Mouse (Mus musculus) stomach, postnatal 0 days (tissue): ENCODE measurements around the gene Zscan5b. TPM values are rescaled to one million over a fixed set of nuclear protein-coding genes. Genes with fewer than 3 reads are reported as not detected.
"Not testable (repeated sequence)": the region's sequence is repeated elsewhere in the genome, so short reads cannot be mapped to it uniquely, and the experiment has no call there.

Experiments used
- ATAC-seq: fragments of 200-750 bp; cut with Nextera tagmentation; 2 replicates; pipeline ENCODE4 v1.8.0; 2017; ENCODE audit not compliant: low FRiP score, low TSS enrichment
- DNase-seq: peaks from one replicate; pipeline ENCODE4 v3.0.0-alpha.2; 2016; ENCODE audit warnings: low spot score
- H3K27ac ChIP-seq: fragments of 300-500 bp; sonication (generic); replicated peaks from 2 replicates; pipeline ENCODE4 v1.5.1; 2014; ENCODE audit warnings: mild to moderate bottlenecking, control low read depth
- H3K27me3 ChIP-seq: fragments of 300-500 bp; sonication (generic); 2 replicates; pipeline ENCODE4 v1.6.1; 2014; ENCODE audit warnings: low read length; ENCODE audit not compliant: control insufficient read depth, insufficient read depth
- H3K36me3 ChIP-seq: fragments of 300-500 bp; sonication (generic); 2 replicates; pipeline ENCODE4 v1.6.1; 2014; ENCODE audit warnings: low read length, mixed read lengths; ENCODE audit not compliant: control insufficient read depth, insufficient read depth
- H3K4me1 ChIP-seq: fragments of 300-500 bp; sonication (generic); replicated peaks from 2 replicates; pipeline ENCODE4 v1.6.1; 2014; ENCODE audit warnings: antibody characterized with exemption; ENCODE audit not compliant: control insufficient read depth, insufficient read depth
- H3K4me2 ChIP-seq: fragments of 300-500 bp; sonication (generic); replicated peaks from 2 replicates; pipeline ENCODE4 v1.6.1; 2014; ENCODE audit warnings: low read depth, mild to moderate bottlenecking, control low read depth, moderate library complexity
- H3K4me3 ChIP-seq: fragments of 300-500 bp; sonication (generic); 2 replicates; pipeline ENCODE4 v1.5.1; 2014; ENCODE audit warnings: low read depth, low read length, control low read depth
- H3K9ac ChIP-seq: fragments of 300-500 bp; sonication (generic); 2 replicates; pipeline ENCODE4 v1.6.1; 2014; ENCODE audit warnings: mild to moderate bottlenecking, low read length, control low read depth, mixed read lengths
- H3K9me3 ChIP-seq: fragments of 300-500 bp; sonication (generic); 2 replicates; pipeline ENCODE4 v1.6.1; 2016; ENCODE audit warnings: low read length; ENCODE audit not compliant: control insufficient read depth
- CTCF ChIP-seq: IDR thresholded peaks from 2 replicates; pipeline ENCODE4 v1.5.1; 2016; ENCODE audit warnings: antibody characterized with exemption, low read depth, mild to moderate bottlenecking, moderate library complexity
- EP300 ChIP-seq: optimal IDR thresholded peaks from 2 replicates; pipeline ENCODE3; 2016; ENCODE audit warnings: antibody characterized with exemption
- WGBS: fragments of 180-500 bp; shearing (Covaris S2); extraction: QIAGEN DNeasy Blood & Tissue Kit; methylation state at CpG from one replicate; pipeline ENCODE4 v1.1.7; 2014; 5-methylcytosine and 5-hydroxymethylcytosine counted together
- polyA plus RNA-seq: library from polyadenylated mRNA; unstranded; fragments of >200 nt; fragmentation: Nextera tagmentation; extraction: Ambion mirVana; gene quantifications from 2 replicates; pipeline ENCODE4 v1.2.1, GENCODE M21; 2015

Gene Zscan5b
- polyA plus RNA-seq, 1 experiment from 2014 or later, result not detected

- Histone ChIP-seq H3K4me2 (no peak overlapping the region), H3K4me1 (no peaks in the 10 kb centered on the region), H3K9ac (no peak overlapping the region), H3K36me3 (peaks cover 3% of the 10 kb centered on the region; the same call in 1 of the 2 replicates), H3K9me3 (no peaks in the 10 kb centered on the region), H3K4me3 (no peak overlapping the region), H3K27me3 (no peaks in the 10 kb centered on the region), H3K27ac (no peak overlapping the region)
- ATAC-seq (0 out of 2 replicates have a peak, but pooled peaks have one; percentile 45), DNase-seq (peak; percentile 81)
- TF ChIP-seq EP300, result no peak
- TF ChIP-seq CTCF, result peak; percentile 90
- WGBS, result 35% methylated on average over 3 of the region's 3 CpGs
These were observed 30.7 kb upstream of the Zscan5b start for GRCm38 (mm10) chr7:6191376-6191775.

- ATAC-seq (peak; percentile 78), DNase-seq (peak; percentile 71)
- H3K36me3 ChIP-seq, result no peaks in the 10 kb centered on the region
- no peaks in the 10 kb centered on the region for H3K27me3 ChIP-seq
- no peaks in the 10 kb centered on the region for H3K4me1 ChIP-seq
- H3K4me3 ChIP-seq, result no peak overlapping the region
- H3K27ac ChIP-seq, result no peak overlapping the region
- TF ChIP-seq EP300 (no peak), CTCF (peak; percentile 89)
- no peak overlapping the region for H3K4me2 ChIP-seq
- no peaks in the 10 kb centered on the region for H3K9me3 ChIP-seq
- H3K9ac ChIP-seq, result no peak overlapping the region
- 15% methylated on average over 5 of the region's 5 CpGs for WGBS
These were observed 27.9 kb upstream of the Zscan5b start for GRCm38 (mm10) chr7:6194129-6194528.

- Histone ChIP-seq H3K4me2 (no peak overlapping the region), H3K9ac (no peak overlapping the region), H3K9me3 (no peaks in the 10 kb centered on the region), H3K4me3 (no peak overlapping the region), H3K27ac (no peak overlapping the region), H3K4me1 (no peaks in the 10 kb centered on the region), H3K27me3 (no peaks in the 10 kb centered on the region), H3K36me3 (no peaks in the 10 kb centered on the region)
- no peak for ATAC-seq
- WGBS, result 35% methylated on average over 2 of the region's 2 CpGs
- DNase-seq, result no peak
- TF ChIP-seq CTCF (peak; percentile 50), EP300 (no peak)
These were observed 26.3 kb upstream of the Zscan5b start for GRCm38 (mm10) chr7:6195777-6196176.

GRCm38 (mm10) chr7:6196790-6197189 is 25.3 kb upstream of the Zscan5b start, which contains the start of gene Galp:
Gene Galp, plus strand, starts transcription at chr7:6197090.
- Histone ChIP-seq H3K36me3 (no peaks in the 10 kb centered on the region), H3K9ac (no peak within 1 kb of the TSS), H3K27ac (no peak within 1 kb of the TSS), H3K4me3 (no peak within 1 kb of the TSS), H3K9me3 (no peaks in the 10 kb centered on the region), H3K27me3 (no peaks in the 10 kb centered on the region), H3K4me2 (no peak within 1 kb of the TSS), H3K4me1 (no peaks in the 10 kb centered on the region)
- WGBS, result 61% methylated on average over 3 of the region's 3 CpGs
- TF ChIP-seq CTCF, result no peak
- no peak for TF ChIP-seq EP300
- ATAC-seq (no peak), DNase-seq (no peak)

GRCm38 (mm10) chr7:6204200-6204599 is 17.9 kb upstream of the Zscan5b start:
- no peaks in the 10 kb centered on the region for H3K27me3 ChIP-seq
- H3K27ac ChIP-seq, result no peak overlapping the region
- no peak overlapping the region for H3K4me2 ChIP-seq
- TF ChIP-seq EP300, result no peak
- TF ChIP-seq CTCF, result no peak
- H3K4me1 ChIP-seq, result no peaks in the 10 kb centered on the region
- WGBS, result 75% methylated on average over 3 of the region's 3 CpGs
- DNase-seq (no peak), ATAC-seq (no peak)
- H3K9me3 ChIP-seq, result no peaks in the 10 kb centered on the region
- H3K4me3 ChIP-seq, result no peak overlapping the region
- no peak overlapping the region for H3K9ac ChIP-seq
- no peaks in the 10 kb centered on the region for H3K36me3 ChIP-seq

- 47% methylated on average over 5 of the region's 5 CpGs for WGBS
These were observed 8.9 kb upstream of the Zscan5b start for GRCm38 (mm10) chr7:6213144-6213543.

GRCm38 (mm10) chr7:6214691-6215090 is 7.4 kb upstream of the Zscan5b start:
- not testable (repeated sequence) for ATAC-seq, H3K27me3 ChIP-seq
- WGBS, result 67% methylated on average over 3 of the region's 4 CpGs

More at GRCm38 (mm10) chr7:6213144-6213543, 8.9 kb upstream of the Zscan5b start:
- peak; percentile 52 for TF ChIP-seq CTCF
- TF ChIP-seq EP300, result no peak
- Histone ChIP-seq H3K4me1 (no peaks in the 10 kb centered on the region), H3K4me2 (no peak overlapping the region), H3K9me3 (no peaks in the 10 kb centered on the region), H3K9ac (no peak overlapping the region), H3K27me3 (no peaks in the 10 kb centered on the region), H3K36me3 (no peaks in the 10 kb centered on the region), H3K27ac (no peak overlapping the region), H3K4me3 (no peak overlapping the region)
- DNase-seq (peak; percentile 19), ATAC-seq (no peak)

More at GRCm38 (mm10) chr7:6214691-6215090, 7.4 kb upstream of the Zscan5b start:
- not testable (repeated sequence) for DNase-seq, H3K4me1 ChIP-seq, H3K9ac ChIP-seq, H3K27ac ChIP-seq, H3K9me3 ChIP-seq, H3K4me2 ChIP-seq, H3K36me3 ChIP-seq, H3K4me3 ChIP-seq
